Mouse (Mus musculus) heart, postnatal 0 days (tissue): ENCODE measurements around the gene Taar7e.

Experiments
- CTCF ChIP-seq: IDR thresholded peaks from 2 replicates; pipeline ENCODE4 v1.5.1; 2016; ENCODE audit warnings: antibody characterized with exemption, control low read depth, low read depth
- EP300 ChIP-seq: IDR thresholded peaks from 2 replicates; pipeline ENCODE4 v1.6.1; 2016; ENCODE audit warnings: antibody characterized with exemption, low read depth

DNA sequence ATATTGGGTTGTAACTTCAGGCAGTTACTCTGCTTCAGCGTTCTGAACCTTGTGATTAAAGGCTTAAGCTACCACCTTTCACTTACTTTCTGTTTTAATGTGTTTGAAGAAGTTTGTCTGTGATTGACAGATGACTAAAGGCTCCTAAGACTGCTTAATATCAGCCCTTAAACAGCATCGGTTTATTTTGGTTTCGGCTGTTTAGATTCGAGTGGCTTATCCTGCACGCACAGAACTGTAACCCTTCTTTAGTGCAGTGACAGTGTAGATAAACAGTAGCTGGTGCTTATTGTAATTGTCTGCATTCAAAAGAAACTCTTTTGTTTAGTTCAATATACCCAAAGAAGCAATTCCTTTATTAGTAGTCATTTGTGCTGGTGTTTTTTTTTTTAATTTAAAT, 14.6 kb downstream of the Taar7e start:
- no peak for TF ChIP-seq EP300
- no peak for TF ChIP-seq CTCF
